Mouse (Mus musculus) testis, adult 2 months (tissue): Measurements from ENCODE around the gene Prrg4. TPM values are rescaled to one million over a fixed set of nuclear protein-coding genes. Genes with fewer than 3 reads are reported as not detected.
A peak's percentile ranks its signal among the peaks of the same experiment; 100 is the strongest.
"Not testable (repeated sequence)": the region's sequence is repeated elsewhere in the genome, so short reads cannot be mapped to it uniquely, and the experiment has no call there.

Experiments
- H3K27ac ChIP-seq: fragments of 200-500 bp; 2 replicates; pipeline ENCODE4 v1.5.1; 2012; ENCODE audit warnings: low read depth, low read length; ENCODE audit not compliant: control insufficient read depth, insufficient read depth
- H3K27me3 ChIP-seq: fragments of 200-500 bp; 2 replicates; pipeline ENCODE4 v1.6.1; 2012; ENCODE audit warnings: mild to moderate bottlenecking, low read length, moderate library complexity; ENCODE audit not compliant: control insufficient read depth, insufficient read depth
- H3K36me3 ChIP-seq: fragments of 200-500 bp; 2 replicates; pipeline ENCODE4 v1.6.1; 2012; ENCODE audit warnings: mild to moderate bottlenecking, low read length; ENCODE audit not compliant: control insufficient read depth, insufficient read depth
- H3K4me1 ChIP-seq: fragments of 200-500 bp; 2 replicates; pipeline ENCODE4 v1.6.1; 2012; ENCODE audit warnings: low read length; ENCODE audit not compliant: control insufficient read depth, insufficient read depth
- H3K4me3 ChIP-seq: fragments of 200-500 bp; 2 replicates; pipeline ENCODE4 v1.5.1; 2012; ENCODE audit warnings: low read depth, mild to moderate bottlenecking, low read length, moderate library complexity, mixed read lengths; ENCODE audit not compliant: control insufficient read depth
- CTCF ChIP-seq: fragments of 200-500 bp; IDR thresholded peaks from 2 replicates; pipeline ENCODE4 v1.5.1; 2012; ENCODE audit warnings: low read depth, mild to moderate bottlenecking, inconsistent platforms, low read length, moderate library complexity; ENCODE audit not compliant: control insufficient read depth, insufficient read depth, insufficient replicate concordance
- POLR2A ChIP-seq: fragments of 200-500 bp; IDR thresholded peaks from 2 replicates; pipeline ENCODE4 v1.6.1; 2012; ENCODE audit warnings: low read depth, mild to moderate bottlenecking, inconsistent platforms, low read length, moderate library complexity; ENCODE audit not compliant: control insufficient read depth
- polyA plus RNA-seq: library from polyadenylated mRNA; depleted of rRNA; stranded (reverse); fragments of >200 nt; gene quantifications from 2 replicates; pipeline ENCODE4 v1.2.3, GENCODE M21; 2012

Prrg4 gene
- polyA plus RNA-seq, 1 experiment = 0.17 TPM

DNA sequence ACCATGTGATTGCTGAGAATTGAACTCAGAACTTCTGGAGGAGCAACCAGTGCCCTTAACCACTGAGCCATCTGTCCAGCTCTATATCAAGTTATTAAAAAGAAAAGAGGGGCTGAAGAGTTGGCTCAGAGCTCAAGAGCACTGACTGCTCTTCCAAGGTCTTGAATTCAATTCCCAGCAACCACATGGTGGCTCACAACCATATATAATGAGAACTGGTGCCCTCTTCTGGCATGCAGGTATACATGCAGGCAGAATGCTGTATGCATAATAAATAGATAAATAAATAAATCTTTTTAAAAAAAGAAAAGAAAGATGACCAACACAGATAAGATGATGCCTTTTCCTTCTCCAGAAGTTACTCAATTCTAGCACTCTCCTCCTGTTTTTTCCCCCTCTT, 8.7 kb downstream of the Prrg4 start:
- TF ChIP-seq POLR2A (no peak), CTCF (no peak)

DNA sequence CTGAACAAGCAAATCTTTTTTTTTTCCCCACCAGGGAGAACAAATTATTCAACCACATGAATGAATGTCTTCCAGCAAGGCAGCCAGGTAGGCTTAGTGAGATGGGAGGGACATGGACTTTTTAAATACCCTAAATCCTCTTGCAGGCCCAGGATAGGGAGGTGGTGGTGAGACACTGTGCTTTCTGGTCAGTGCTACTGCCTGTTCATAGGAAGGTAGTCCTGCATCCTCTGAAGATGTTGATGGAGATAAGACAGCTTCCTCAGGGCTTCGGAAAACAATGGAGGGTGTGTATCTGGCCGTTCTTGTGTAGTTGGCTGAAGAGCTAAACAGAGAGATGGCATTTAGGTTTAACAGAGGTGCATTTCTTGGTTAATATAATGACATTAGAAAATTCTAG, 17.2 kb downstream of the Prrg4 start:
- no peaks in the 10 kb centered on the region for H3K36me3 ChIP-seq
- no peaks in the 10 kb centered on the region for H3K27me3 ChIP-seq
- H3K27ac ChIP-seq = no peak overlapping the region
- H3K4me3 ChIP-seq = no peak overlapping the region
- H3K4me1 ChIP-seq = no peaks in the 10 kb centered on the region
- TF ChIP-seq CTCF (no peak), POLR2A (no peak)

More for the DNA sequence above, 8.7 kb downstream of the Prrg4 start:
- Histone ChIP-seq H3K4me1 (no peaks in the 10 kb centered on the region), H3K27me3 (no peaks in the 10 kb centered on the region), H3K27ac (no peak overlapping the region), H3K36me3 (no peaks in the 10 kb centered on the region), H3K4me3 (no peak overlapping the region)

DNA sequence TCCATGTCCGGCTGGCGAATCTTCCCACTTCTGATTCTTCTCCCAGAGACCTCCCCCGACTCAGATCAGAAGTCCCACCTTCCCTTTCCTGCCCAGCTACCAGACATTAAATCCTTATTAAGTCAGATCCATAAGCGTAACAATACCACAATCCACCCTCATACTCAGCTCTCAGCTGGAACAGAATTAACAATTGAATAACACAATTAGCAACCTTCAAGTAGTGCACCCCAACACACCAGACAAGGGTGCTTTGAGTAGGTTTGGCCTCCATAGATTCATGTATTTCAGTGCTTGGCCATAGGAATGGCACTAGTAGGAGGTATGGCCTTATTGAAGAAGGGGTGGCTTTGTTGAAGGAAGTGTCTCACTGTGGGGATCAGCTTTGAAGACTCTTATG, 23.5 kb downstream of the Prrg4 start:
- Histone ChIP-seq H3K27ac (no peak overlapping the region), H3K4me3 (no peak overlapping the region), H3K4me1 (no peaks in the 10 kb centered on the region), H3K27me3 (no peaks in the 10 kb centered on the region), H3K36me3 (no peaks in the 10 kb centered on the region)
- TF ChIP-seq CTCF (no peak), POLR2A (no peak)

DNA sequence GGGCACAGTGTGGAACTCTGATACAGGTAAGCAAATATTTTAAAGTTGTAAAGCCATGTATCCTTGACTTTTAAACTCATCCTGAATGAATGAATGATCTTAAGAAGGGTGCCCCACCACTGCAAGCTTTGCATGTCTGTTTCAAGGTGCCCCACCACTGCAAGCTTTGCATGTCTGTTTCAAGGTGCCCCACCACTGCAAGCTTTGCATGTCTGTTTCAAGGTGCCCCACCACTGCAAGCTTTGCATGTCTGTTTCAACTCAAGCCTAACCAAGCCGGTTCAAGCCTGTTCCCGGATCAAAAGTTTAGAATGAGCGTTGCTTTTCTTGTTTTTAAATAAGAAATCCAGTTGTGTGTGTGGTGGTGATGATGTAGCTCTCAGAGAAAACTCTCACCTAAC, 30.9 kb downstream of the Prrg4 start:
- H3K36me3 ChIP-seq, H3K27me3 ChIP-seq, H3K4me3 ChIP-seq, H3K27ac ChIP-seq: not testable (repeated sequence)
- peaks cover 11% of the 10 kb centered on the region for H3K4me1 ChIP-seq

DNA sequence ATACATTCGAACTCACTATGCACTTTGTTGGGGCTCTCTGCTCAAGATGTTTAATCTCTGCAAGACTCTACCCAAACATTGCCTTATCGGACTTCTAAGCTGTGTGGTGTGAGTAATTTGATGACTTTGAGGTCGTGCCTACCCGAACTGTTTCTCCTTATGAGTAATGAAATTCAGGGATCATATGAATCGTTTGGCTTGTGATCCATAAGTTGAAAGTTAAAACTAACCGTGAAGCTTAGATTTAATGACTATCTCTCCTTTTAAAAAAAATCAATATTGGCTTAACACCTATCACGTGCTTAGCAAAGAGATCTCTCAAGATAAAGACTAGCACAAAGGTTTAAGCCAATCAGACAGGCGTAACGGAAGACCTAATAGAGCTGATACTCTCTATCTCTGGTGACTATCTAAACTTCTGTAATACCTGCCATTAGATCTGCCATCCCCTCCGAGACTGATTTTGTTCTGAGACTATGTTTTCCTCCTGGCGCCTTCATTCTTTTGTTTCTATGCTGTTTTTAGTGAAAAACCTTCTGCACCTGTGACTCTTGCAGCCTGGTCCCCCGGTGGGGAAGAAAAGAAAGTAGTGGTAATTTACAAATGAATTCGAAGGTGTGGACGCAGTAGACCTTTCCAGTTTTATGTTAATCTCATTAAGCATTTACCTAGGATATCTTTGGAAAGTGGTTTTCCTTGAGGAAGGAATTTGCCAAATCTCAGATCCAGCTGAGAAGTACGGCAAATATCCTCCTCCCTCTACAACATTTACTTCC, 31.9 kb downstream of the Prrg4 start:
- H3K27me3 ChIP-seq = no peaks in the 10 kb centered on the region
- peaks cover 11% of the 10 kb centered on the region for H3K4me1 ChIP-seq
- H3K4me3 ChIP-seq = peak overlapping the region; percentile 97; the same call in 1 of the 2 replicates
- H3K36me3 ChIP-seq = no peaks in the 10 kb centered on the region
- H3K27ac ChIP-seq = peak overlapping the region; percentile 96; the same call in 1 of the 2 replicates
- TF ChIP-seq CTCF = no peak
- TF ChIP-seq POLR2A = no peak

DNA sequence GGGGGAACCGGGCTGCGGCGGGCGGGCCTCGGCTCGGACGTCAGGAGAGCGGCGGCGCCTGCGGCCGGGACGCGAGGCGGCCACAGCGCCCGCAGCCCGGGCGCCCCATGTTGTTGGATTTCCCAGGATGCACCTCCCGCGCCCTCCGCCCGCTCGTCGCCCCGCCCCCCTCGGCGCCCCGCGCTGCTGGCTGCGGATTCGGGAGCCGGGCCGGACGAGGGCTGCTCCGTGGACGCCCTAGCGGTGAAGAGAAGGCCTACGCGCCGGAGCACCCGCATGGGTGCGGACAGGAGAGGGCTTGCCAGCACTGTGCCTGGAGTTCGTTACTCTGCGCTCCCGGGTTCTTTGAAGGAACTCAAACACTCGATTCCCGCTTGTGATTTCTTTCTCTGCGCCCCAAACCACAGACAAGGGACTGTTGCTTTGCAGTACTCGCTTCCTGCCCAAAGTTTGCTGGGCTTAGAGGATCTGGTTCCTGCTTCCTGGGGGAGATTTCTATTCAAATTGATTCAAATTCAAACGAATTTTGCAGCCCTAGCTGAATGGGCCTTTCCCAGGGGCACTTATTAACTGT, 32.7 kb downstream of the Prrg4 start:
- Histone ChIP-seq H3K27ac (peak overlapping the region; percentile 96), H3K4me3 (peak overlapping the region; percentile 97), H3K4me1 (peaks cover 11% of the 10 kb centered on the region), H3K27me3 (no peaks in the 10 kb centered on the region), H3K36me3 (no peaks in the 10 kb centered on the region)
- TF ChIP-seq POLR2A (peak; percentile 15; the same call in 1 of the 2 replicates), CTCF (no peak)

DNA sequence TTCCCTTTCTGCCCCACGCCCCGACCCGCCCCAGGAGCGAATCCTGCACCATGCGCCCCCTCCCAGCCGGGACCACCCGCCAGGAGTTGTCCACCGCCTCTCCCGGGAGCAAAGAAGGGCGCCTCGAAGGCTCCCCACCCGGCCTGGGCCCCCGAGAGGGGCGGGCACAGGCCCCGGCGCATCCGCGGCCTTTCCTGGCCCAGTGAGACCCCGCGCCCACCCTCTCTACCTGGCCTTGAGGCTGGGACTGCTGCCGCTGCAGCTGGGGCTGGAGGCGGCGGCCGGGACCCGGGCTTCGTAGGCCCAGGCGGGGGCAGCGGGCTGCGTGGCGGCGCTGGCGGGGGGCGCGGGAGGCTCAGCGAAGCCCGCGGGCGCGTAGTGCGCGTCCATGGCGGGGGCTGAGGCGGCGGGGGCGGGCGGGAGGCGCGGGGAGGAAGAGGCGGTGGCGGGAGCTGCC, 33.3 kb downstream of the Prrg4 start, which contains the start of gene Qser1:
Gene Qser1, minus strand, starts transcription at position 390 of the 457 bp plus-strand sequence.
- H3K36me3 ChIP-seq = no peaks in the 10 kb centered on the region
- peak within 1 kb of the TSS; percentile 97 for H3K4me3 ChIP-seq
- peak within 1 kb of the TSS; percentile 96 for H3K27ac ChIP-seq
- no peaks in the 10 kb centered on the region for H3K27me3 ChIP-seq
- no peak for TF ChIP-seq POLR2A
- no peak for TF ChIP-seq CTCF
- peaks cover 11% of the 10 kb centered on the region for H3K4me1 ChIP-seq
